Mouse (Mus musculus): ENCODE results near the gene Slc7a11. TPM values are rescaled to one million over a fixed set of nuclear protein-coding genes. Genes with fewer than 3 reads are reported as not detected.

Gene Slc7a11
- polyA plus RNA-seq, 1 experiment from 2014 or later = 3.5 TPM

GRCm38 (mm10) chr3:50304137-50304536 is 139.3 kb downstream of the Slc7a11 start:
- no peaks in the 10 kb centered on the region for H3K27me3 ChIP-seq
- no peak overlapping the region for H3K4me2 ChIP-seq
- 46% methylated on average over 4 of the region's 4 CpGs for WGBS
- H3K4me3 ChIP-seq (replicated peaks) = no peak overlapping the region
- peaks cover 26% of the 10 kb centered on the region for H3K4me1 ChIP-seq (replicated peaks)
- no peaks in the 10 kb centered on the region for H3K36me3 ChIP-seq
- H3K9me3 ChIP-seq = no peaks in the 10 kb centered on the region
- no peak overlapping the region for H3K9ac ChIP-seq (replicated peaks)
- ATAC-seq (ENCODE audit: insufficient number of reproducible peaks, insufficient read depth, low FRiP score, low TSS enrichment, low read depth) = no peak
- no peak overlapping the region for H3K27ac ChIP-seq

GRCm38 (mm10) chr3:50302648-50303047 is 140.8 kb downstream of the Slc7a11 start:
- Histone ChIP-seq H3K4me2 (no peak overlapping the region), H3K36me3 (no peaks in the 10 kb centered on the region), H3K4me3 (replicated peaks) (no peak overlapping the region), H3K27me3 (no peaks in the 10 kb centered on the region), H3K4me1 (replicated peaks) (peaks cover 29% of the 10 kb centered on the region), H3K9me3 (no peaks in the 10 kb centered on the region), H3K9ac (replicated peaks) (no peak overlapping the region), H3K27ac (no peak overlapping the region)
- ATAC-seq (ENCODE audit: insufficient number of reproducible peaks, insufficient read depth, low FRiP score, low TSS enrichment, low read depth) = no peak
- 50% methylated on average over 6 of the region's 6 CpGs for WGBS

DNA sequence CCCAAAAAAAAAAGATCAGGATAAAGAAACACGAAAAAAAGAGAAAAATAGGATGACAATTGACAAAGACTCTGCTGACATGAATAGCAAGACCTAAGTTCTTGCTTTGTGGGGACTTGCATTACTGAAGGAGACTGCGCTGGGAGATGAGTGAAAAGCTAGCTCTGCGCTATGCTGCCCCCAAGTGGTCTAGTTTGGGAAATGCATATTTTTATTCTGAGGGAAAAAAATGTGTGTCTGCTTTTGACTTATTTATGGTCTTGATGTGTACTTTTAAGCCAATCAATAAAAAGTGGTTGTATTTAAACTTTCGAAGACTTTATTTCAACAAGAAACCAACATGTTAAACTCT is 142.5 kb downstream of the Slc7a11 start:
- Histone ChIP-seq H3K9me3 (no peaks in the 10 kb centered on the region), H3K4me2 (no peak overlapping the region), H3K4me3 (replicated peaks) (no peak overlapping the region), H3K27me3 (no peaks in the 10 kb centered on the region), H3K4me1 (replicated peaks) (peaks cover 25% of the 10 kb centered on the region), H3K27ac (no peak overlapping the region), H3K9ac (replicated peaks) (no peak overlapping the region), H3K36me3 (no peaks in the 10 kb centered on the region)
- peak; percentile 24; the same call in 1 of the 2 replicates for ATAC-seq (ENCODE audit: insufficient number of reproducible peaks, insufficient read depth, low FRiP score, low TSS enrichment, low read depth)
- 6% methylated on average over 4 of the region's 4 CpGs for WGBS

- peak overlapping the region; percentile 69 for H3K27ac ChIP-seq
- WGBS = 60% methylated on average over 17 of the region's 17 CpGs
Measured at GRCm38 (mm10) chr3:50300002-50300951, 143.1 kb downstream of the Slc7a11 start.

GRCm38 (mm10) chr3:50298366-50298991 is 144.9 kb downstream of the Slc7a11 start:
- H3K36me3 ChIP-seq = no peaks in the 10 kb centered on the region
- no peak overlapping the region for H3K4me2 ChIP-seq
- H3K9ac ChIP-seq (replicated peaks) = no peak overlapping the region
- H3K4me1 ChIP-seq (replicated peaks) = peaks cover 25% of the 10 kb centered on the region
- no peaks in the 10 kb centered on the region for H3K9me3 ChIP-seq
- 46% methylated on average over 7 of the region's 7 CpGs for WGBS
- H3K27me3 ChIP-seq = no peaks in the 10 kb centered on the region
- no peak overlapping the region for H3K27ac ChIP-seq
- ATAC-seq (ENCODE audit: insufficient number of reproducible peaks, insufficient read depth, low FRiP score, low TSS enrichment, low read depth) = no peak
- H3K4me3 ChIP-seq (replicated peaks) = no peak overlapping the region

More at GRCm38 (mm10) chr3:50300002-50300951, 143.1 kb downstream of the Slc7a11 start:
- Histone ChIP-seq H3K27me3 (no peaks in the 10 kb centered on the region), H3K36me3 (no peaks in the 10 kb centered on the region), H3K9me3 (no peaks in the 10 kb centered on the region), H3K4me1 (replicated peaks) (peaks cover 25% of the 10 kb centered on the region), H3K4me2 (no peak overlapping the region), H3K9ac (replicated peaks) (no peak overlapping the region), H3K4me3 (replicated peaks) (no peak overlapping the region)
- ATAC-seq (ENCODE audit: insufficient number of reproducible peaks, insufficient read depth, low FRiP score, low TSS enrichment, low read depth) = no peak; the same call in 1 of the 2 replicates

DNA sequence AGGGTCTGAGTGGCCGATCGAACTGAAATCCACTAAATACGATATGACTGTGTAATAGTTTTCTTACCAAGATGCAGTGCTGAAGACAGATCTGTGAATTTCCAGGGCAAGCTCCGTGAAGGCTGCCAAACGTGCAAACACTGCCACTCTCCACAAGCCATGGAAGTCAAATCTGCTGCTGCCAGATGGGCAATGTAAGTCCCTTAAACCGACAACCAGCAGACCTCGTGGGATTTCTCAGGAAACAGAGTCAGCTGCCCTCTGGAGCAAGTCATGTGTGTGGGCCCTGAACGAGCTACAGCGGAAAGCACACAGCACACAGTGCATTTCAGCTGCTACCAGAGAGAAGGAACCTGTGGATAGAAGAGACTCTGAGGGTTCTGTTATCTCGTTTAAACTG is 146.5 kb downstream of the Slc7a11 start:
- ATAC-seq (ENCODE audit: insufficient number of reproducible peaks, insufficient read depth, low FRiP score, low TSS enrichment, low read depth) = no peak
- H3K27ac ChIP-seq = no peak overlapping the region

DNA sequence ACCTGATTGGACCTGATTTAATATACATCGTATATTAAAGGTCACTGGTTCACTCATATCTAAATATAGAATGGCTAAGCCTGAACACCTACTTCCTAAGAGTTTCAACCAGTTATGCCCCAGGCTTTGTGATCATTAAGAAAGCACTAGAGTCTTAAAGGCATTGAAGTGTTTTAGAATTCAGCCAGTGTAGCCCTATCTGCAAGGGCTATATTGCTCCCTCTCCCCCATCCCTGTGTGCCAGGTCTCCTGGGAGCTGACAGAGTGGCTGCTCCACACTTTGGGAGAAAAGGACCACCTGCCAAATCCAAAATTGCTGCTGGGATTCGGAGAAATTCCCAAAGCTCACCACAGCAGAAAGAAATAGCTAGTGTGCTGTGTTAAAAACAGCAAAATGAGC is 168.4 kb downstream of the Slc7a11 start:
- WGBS = 77% methylated on average over 2 of the region's 2 CpGs
- H3K27me3 ChIP-seq = no peaks in the 10 kb centered on the region
- H3K4me1 ChIP-seq (replicated peaks) = no peaks in the 10 kb centered on the region; the same call in 1 of the 2 replicates
- H3K4me3 ChIP-seq (replicated peaks) = no peak overlapping the region
- no peaks in the 10 kb centered on the region for H3K36me3 ChIP-seq
- H3K4me2 ChIP-seq = no peak overlapping the region
- no peak for ATAC-seq (ENCODE audit: insufficient number of reproducible peaks, insufficient read depth, low FRiP score, low TSS enrichment, low read depth)
- no peak overlapping the region for H3K27ac ChIP-seq
- H3K9me3 ChIP-seq = no peaks in the 10 kb centered on the region
- no peak overlapping the region for H3K9ac ChIP-seq (replicated peaks)

More for the DNA sequence above, 146.5 kb downstream of the Slc7a11 start:
- H3K4me3 ChIP-seq (replicated peaks) = no peak overlapping the region
- peaks cover 21% of the 10 kb centered on the region for H3K4me1 ChIP-seq (replicated peaks)
- no peaks in the 10 kb centered on the region for H3K27me3 ChIP-seq
- no peaks in the 10 kb centered on the region for H3K36me3 ChIP-seq
- WGBS = 47% methylated on average over 10 of the region's 10 CpGs
- H3K9ac ChIP-seq (replicated peaks) = no peak overlapping the region
- no peaks in the 10 kb centered on the region for H3K9me3 ChIP-seq
- no peak overlapping the region for H3K4me2 ChIP-seq

DNA sequence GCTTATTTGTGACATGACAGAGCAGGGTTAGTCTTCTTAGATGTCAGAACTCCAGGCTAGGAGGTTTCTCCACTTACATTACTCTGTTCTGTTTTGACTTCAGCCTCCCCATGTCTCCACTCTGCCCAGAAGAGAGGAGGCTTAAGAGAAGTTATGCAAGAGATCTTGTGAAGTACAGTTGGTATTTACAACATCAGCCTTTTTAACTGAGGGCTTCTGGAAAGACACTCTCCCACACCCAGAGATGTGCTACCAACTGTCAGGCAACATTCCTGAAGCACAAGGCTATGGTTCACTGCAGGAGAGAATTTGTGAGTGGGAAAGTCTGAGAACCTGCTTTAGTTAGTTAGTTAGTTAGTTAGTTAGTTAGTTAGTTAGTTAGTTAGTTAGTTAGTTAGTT is 171.2 kb downstream of the Slc7a11 start:
- Histone ChIP-seq H3K4me1 (replicated peaks) (no peaks in the 10 kb centered on the region; the same call in 1 of the 2 replicates), H3K36me3 (no peaks in the 10 kb centered on the region), H3K4me2 (no peak overlapping the region), H3K27ac (no peak overlapping the region), H3K27me3 (no peaks in the 10 kb centered on the region), H3K9me3 (no peaks in the 10 kb centered on the region), H3K9ac (replicated peaks) (no peak overlapping the region), H3K4me3 (replicated peaks) (no peak overlapping the region)
- no peak for ATAC-seq (ENCODE audit: insufficient number of reproducible peaks, insufficient read depth, low FRiP score, low TSS enrichment, low read depth)

- no peak overlapping the region for H3K27ac ChIP-seq
- H3K9ac ChIP-seq (replicated peaks) = no peak overlapping the region
- no peaks in the 10 kb centered on the region for H3K9me3 ChIP-seq
- ATAC-seq (ENCODE audit: insufficient number of reproducible peaks, insufficient read depth, low FRiP score, low TSS enrichment, low read depth) = no peak
- H3K4me2 ChIP-seq = no peak overlapping the region
- H3K4me1 ChIP-seq (replicated peaks) = no peaks in the 10 kb centered on the region
- H3K36me3 ChIP-seq = no peaks in the 10 kb centered on the region
- WGBS = 88% methylated on average over 4 of the region's 4 CpGs
- H3K27me3 ChIP-seq = no peaks in the 10 kb centered on the region
- H3K4me3 ChIP-seq (replicated peaks) = no peak overlapping the region
Measured at GRCm38 (mm10) chr3:50269680-50270079, 173.7 kb downstream of the Slc7a11 start.

GRCm38 (mm10) chr3:50262547-50263087 is 180.8 kb downstream of the Slc7a11 start:
- no peak overlapping the region for H3K4me3 ChIP-seq (replicated peaks)
- WGBS = 51% methylated on average over 2 of the region's 2 CpGs
- H3K27ac ChIP-seq = no peak overlapping the region
- no peak overlapping the region for H3K9ac ChIP-seq (replicated peaks)
- H3K4me2 ChIP-seq = no peak overlapping the region
- H3K4me1 ChIP-seq (replicated peaks) = no peaks in the 10 kb centered on the region
- H3K36me3 ChIP-seq = no peaks in the 10 kb centered on the region
- no peaks in the 10 kb centered on the region for H3K27me3 ChIP-seq
- H3K9me3 ChIP-seq = no peaks in the 10 kb centered on the region
- no peak for ATAC-seq (ENCODE audit: insufficient number of reproducible peaks, insufficient read depth, low FRiP score, low TSS enrichment, low read depth)

DNA sequence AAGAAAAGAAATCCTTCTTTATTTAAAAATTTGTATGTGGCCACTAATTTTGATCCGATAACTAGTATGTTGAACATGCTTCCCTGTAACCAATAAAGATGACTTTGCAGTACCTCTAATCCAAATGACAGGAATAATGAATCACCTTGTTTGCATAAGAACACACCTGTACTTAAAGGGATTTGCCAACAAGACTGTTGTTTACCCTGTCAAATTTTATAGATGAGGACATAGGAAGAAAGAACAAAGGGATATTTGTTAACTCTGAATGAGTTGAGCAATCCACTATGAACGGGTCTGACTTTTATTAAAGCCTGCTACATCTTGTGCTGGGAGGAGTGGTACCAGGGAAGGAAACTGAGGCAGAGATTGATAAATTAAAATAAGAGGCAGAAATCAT is 181.3 kb downstream of the Slc7a11 start:
- Histone ChIP-seq H3K4me1 (replicated peaks) (peaks cover 2% of the 10 kb centered on the region; the same call in 1 of the 2 replicates), H3K9ac (replicated peaks) (no peak overlapping the region), H3K4me3 (replicated peaks) (no peak overlapping the region), H3K27me3 (no peaks in the 10 kb centered on the region), H3K36me3 (no peaks in the 10 kb centered on the region), H3K4me2 (no peak overlapping the region), H3K9me3 (no peaks in the 10 kb centered on the region), H3K27ac (no peak overlapping the region)
- whole genome bisulfite sequencing = 64% methylated on average over 2 of the region's 2 CpGs
- no peak for ATAC-seq (ENCODE audit: insufficient number of reproducible peaks, insufficient read depth, low FRiP score, low TSS enrichment, low read depth)

All from limb, embryonic 12.5 days (tissue).